Mouse (Mus musculus) heart, embryonic 16.5 days (tissue): ENCODE measurements around the gene Dagla. TPM values are rescaled to one million over a fixed set of nuclear protein-coding genes. Genes with fewer than 3 reads are reported as not detected.

ENCODE experiments used
- ATAC-seq: fragments of 200-750 bp; cut with Nextera tagmentation; replicated peaks from 2 replicates; pipeline ENCODE4 v1.8.0; 2017; ENCODE audit warnings: moderate number of reproducible peaks; ENCODE audit not compliant: insufficient read depth, low FRiP score; ENCODE audit errors: extremely low read depth
- H3K27ac ChIP-seq: fragments of 300-500 bp; sonication (generic); 2 replicates; pipeline ENCODE4 v1.5.1; 2014; ENCODE audit warnings: mild to moderate bottlenecking, low read length, control low read depth, moderate library complexity
- H3K27me3 ChIP-seq: fragments of 300-500 bp; sonication (generic); 2 replicates; pipeline ENCODE4 v1.6.1; 2014; ENCODE audit warnings: low read length, mixed read lengths; ENCODE audit not compliant: control insufficient read depth, insufficient read depth
- H3K36me3 ChIP-seq: fragments of 300-500 bp; sonication (generic); 2 replicates; pipeline ENCODE4 v1.6.1; 2014; ENCODE audit not compliant: control insufficient read depth, insufficient read depth
- H3K4me1 ChIP-seq: fragments of 300-500 bp; sonication (generic); 2 replicates; pipeline ENCODE4 v1.6.1; 2014; ENCODE audit warnings: low read length, mixed read lengths; ENCODE audit not compliant: control insufficient read depth, insufficient read depth
- H3K4me2 ChIP-seq: fragments of 300-500 bp; sonication (generic); 2 replicates; pipeline ENCODE4 v1.6.1; 2014; ENCODE audit warnings: low read depth, mild to moderate bottlenecking, control low read depth, low read length
- H3K4me3 ChIP-seq: fragments of 300-500 bp; sonication (generic); 2 replicates; pipeline ENCODE4 v1.5.1; 2014; ENCODE audit warnings: mild to moderate bottlenecking, control low read depth, low read length
- H3K9ac ChIP-seq: fragments of 300-500 bp; sonication (generic); 2 replicates; pipeline ENCODE4 v1.6.1; 2014; ENCODE audit warnings: low read length, control low read depth
- H3K9me3 ChIP-seq: fragments of 300-500 bp; sonication (generic); replicated peaks from 2 replicates; pipeline ENCODE4 v1.6.1; 2016; ENCODE audit warnings: low read length; ENCODE audit not compliant: control insufficient read depth
- WGBS: fragments of 180-500 bp; shearing (Covaris S2); extraction: QIAGEN DNeasy Blood & Tissue Kit; methylation state at CpG from one replicate; pipeline ENCODE4 v1.1.7; 2014; 5-methylcytosine and 5-hydroxymethylcytosine counted together
- polyA plus RNA-seq: library from polyadenylated mRNA; unstranded; fragments of >200 nt; fragmentation: Nextera tagmentation; extraction: Ambion mirVana; gene quantifications from 2 replicates; pipeline ENCODE4 v1.2.1, GENCODE M21; 2015

Dagla gene
- polyA plus RNA-seq, 1 experiment from 2014 or later = 0.92 TPM

- H3K27ac ChIP-seq = no peak overlapping the region
- H3K4me2 ChIP-seq = no peak overlapping the region
Measured at GRCm38 (mm10) chr19:10267057-10267456, 37.6 kb downstream of the Dagla start.

GRCm38 (mm10) chr19:10266196-10266850 is 38.4 kb downstream of the Dagla start:
- H3K27me3 ChIP-seq = peaks cover 16% of the 10 kb centered on the region; the same call in 1 of the 2 replicates
- H3K9me3 ChIP-seq = no peaks in the 10 kb centered on the region
- no peak overlapping the region for H3K4me2 ChIP-seq
- 15% methylated on average over 14 of the region's 14 CpGs for WGBS
- no peak overlapping the region for H3K9ac ChIP-seq
- H3K4me3 ChIP-seq = no peak overlapping the region
- no peaks in the 10 kb centered on the region for H3K36me3 ChIP-seq
- peaks cover 5% of the 10 kb centered on the region; the same call in 1 of the 2 replicates for H3K4me1 ChIP-seq
- no peak overlapping the region for H3K27ac ChIP-seq
- ATAC-seq = peak; percentile 69

More at GRCm38 (mm10) chr19:10267057-10267456, 37.6 kb downstream of the Dagla start:
- peaks cover 15% of the 10 kb centered on the region; the same call in 1 of the 2 replicates for H3K27me3 ChIP-seq
- H3K9me3 ChIP-seq = no peaks in the 10 kb centered on the region
- no peak overlapping the region for H3K9ac ChIP-seq
- no peak overlapping the region for H3K4me3 ChIP-seq
- H3K36me3 ChIP-seq = no peaks in the 10 kb centered on the region
- H3K4me1 ChIP-seq = peaks cover 5% of the 10 kb centered on the region; the same call in 1 of the 2 replicates
- ATAC-seq = no peak; the same call in 1 of the 2 replicates
- WGBS = 33% methylated on average over 15 of the region's 15 CpGs

DNA sequence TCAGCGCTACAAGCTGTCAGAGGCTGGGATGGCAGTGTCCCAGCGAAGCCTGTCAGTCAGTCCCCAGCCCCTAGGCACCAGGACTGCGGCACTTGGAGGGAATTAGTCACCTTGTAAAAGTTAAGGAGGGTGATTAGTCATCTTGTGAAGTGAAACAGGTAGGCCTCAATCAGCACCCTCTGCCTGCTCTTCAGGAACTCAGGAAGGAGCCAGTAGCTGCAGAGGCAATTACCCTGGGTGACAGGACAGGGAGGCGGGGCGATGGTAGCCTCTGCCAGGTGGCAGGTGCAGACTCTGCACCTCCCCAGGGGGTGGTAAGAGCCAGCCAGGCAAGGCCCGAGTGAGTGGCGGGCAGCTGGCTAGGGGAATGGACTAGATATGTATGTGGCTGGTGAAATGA is 43.3 kb downstream of the Dagla start:
- H3K27me3 ChIP-seq = peaks cover 16% of the 10 kb centered on the region; the same call in 1 of the 2 replicates
- WGBS = 69% methylated on average over 7 of the region's 7 CpGs

GRCm38 (mm10) chr19:10258279-10259011 is 46.2 kb downstream of the Dagla start:
- no peak overlapping the region for H3K4me3 ChIP-seq
- H3K27me3 ChIP-seq = peaks cover 11% of the 10 kb centered on the region; the same call in 1 of the 2 replicates
- no peak overlapping the region for H3K4me2 ChIP-seq
- no peaks in the 10 kb centered on the region for H3K4me1 ChIP-seq
- no peaks in the 10 kb centered on the region for H3K36me3 ChIP-seq
- no peak overlapping the region for H3K27ac ChIP-seq
- no peaks in the 10 kb centered on the region for H3K9me3 ChIP-seq
- 20% methylated on average over 6 of the region's 6 CpGs for WGBS
- ATAC-seq = peak; percentile 34
- H3K9ac ChIP-seq = no peak overlapping the region

More for the DNA sequence above, 43.3 kb downstream of the Dagla start:
- Histone ChIP-seq H3K4me3 (no peak overlapping the region), H3K4me1 (no peaks in the 10 kb centered on the region), H3K36me3 (no peaks in the 10 kb centered on the region), H3K9me3 (no peaks in the 10 kb centered on the region), H3K4me2 (no peak overlapping the region), H3K27ac (no peak overlapping the region), H3K9ac (no peak overlapping the region)
- ATAC-seq = no peak

DNA sequence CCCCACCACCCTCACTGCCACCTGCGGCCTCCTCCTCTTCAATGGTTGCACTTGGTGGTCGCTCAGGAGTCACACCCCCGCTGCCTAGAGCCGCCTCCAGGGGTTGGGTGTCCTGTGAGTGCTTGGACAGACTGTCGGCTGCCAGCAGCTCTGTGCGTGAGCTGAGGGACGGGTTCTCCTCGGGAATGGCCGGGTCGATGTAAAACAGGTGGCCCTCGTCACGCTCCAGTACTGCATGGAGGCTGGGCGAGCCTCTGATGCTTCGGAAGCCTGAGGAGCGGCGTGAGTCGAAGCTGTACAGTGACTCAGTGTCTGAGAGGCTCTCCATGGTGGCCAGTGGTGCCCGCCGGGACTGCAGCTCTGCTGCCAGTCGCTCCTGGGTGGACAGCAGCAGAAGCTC is 56.5 kb downstream of the Dagla start:
- 28% methylated on average over 20 of the region's 20 CpGs for WGBS
- H3K4me3 ChIP-seq = no peak overlapping the region
- peak; percentile 22; the same call in 1 of the 2 replicates for ATAC-seq

DNA sequence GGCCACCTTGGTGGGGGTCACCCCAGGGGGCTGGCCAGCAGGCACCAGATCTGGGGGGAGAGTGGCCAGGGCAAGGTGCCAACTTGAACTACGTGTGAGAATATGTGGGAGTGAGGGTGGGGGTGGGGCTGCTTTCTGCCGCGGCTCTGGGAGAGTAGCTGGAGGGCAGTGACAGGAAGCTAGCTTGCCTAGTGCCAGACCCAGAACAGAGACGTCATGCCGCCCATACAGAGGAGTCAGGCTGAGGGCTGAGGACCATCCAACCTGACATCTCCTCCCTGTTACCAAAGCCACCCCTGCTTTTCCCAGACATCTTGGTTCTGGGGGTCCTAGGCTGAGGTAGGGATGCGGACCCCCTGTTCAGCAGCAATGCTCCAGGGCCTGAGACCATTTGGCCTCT is 57.5 kb downstream of the Dagla start:
- no peaks in the 10 kb centered on the region for H3K27me3 ChIP-seq
- 17% methylated on average over 6 of the region's 6 CpGs for WGBS
- H3K4me1 ChIP-seq = peaks cover 9% of the 10 kb centered on the region; the same call in 1 of the 2 replicates
- no peaks in the 10 kb centered on the region for H3K9me3 ChIP-seq
- no peak for ATAC-seq
- H3K27ac ChIP-seq = no peak overlapping the region
- no peak overlapping the region for H3K4me2 ChIP-seq
- H3K4me3 ChIP-seq = no peak overlapping the region
- no peaks in the 10 kb centered on the region for H3K36me3 ChIP-seq
- no peak overlapping the region; the same call in 1 of the 2 replicates for H3K9ac ChIP-seq

More for the DNA sequence above, 56.5 kb downstream of the Dagla start:
- H3K9ac ChIP-seq = no peak overlapping the region
- H3K4me2 ChIP-seq = peak overlapping the region; percentile 3; the same call in 1 of the 2 replicates
- H3K36me3 ChIP-seq = no peaks in the 10 kb centered on the region
- H3K27ac ChIP-seq = no peak overlapping the region
- H3K9me3 ChIP-seq = no peaks in the 10 kb centered on the region
- no peaks in the 10 kb centered on the region for H3K27me3 ChIP-seq
- peaks cover 9% of the 10 kb centered on the region; the same call in 1 of the 2 replicates for H3K4me1 ChIP-seq

- H3K9ac ChIP-seq = no peak overlapping the region
- no peaks in the 10 kb centered on the region for H3K36me3 ChIP-seq
- peaks cover 5% of the 10 kb centered on the region; the same call in 1 of the 2 replicates for H3K27me3 ChIP-seq
- no peaks in the 10 kb centered on the region for H3K9me3 ChIP-seq
- WGBS = 14% methylated on average over 3 of the region's 3 CpGs
- H3K4me3 ChIP-seq = no peak overlapping the region
- peaks cover 9% of the 10 kb centered on the region; the same call in 1 of the 2 replicates for H3K4me1 ChIP-seq
- no peak overlapping the region for H3K4me2 ChIP-seq
- no peak overlapping the region for H3K27ac ChIP-seq
- ATAC-seq = no peak
Measured at GRCm38 (mm10) chr19:10244183-10244582, 60.5 kb downstream of the Dagla start.

GRCm38 (mm10) chr19:10242916-10243315 is 61.8 kb downstream of the Dagla start:
- H3K9ac ChIP-seq = no peak overlapping the region
- ATAC-seq = no peak
- no peaks in the 10 kb centered on the region for H3K9me3 ChIP-seq
- peaks cover 5% of the 10 kb centered on the region; the same call in 1 of the 2 replicates for H3K4me1 ChIP-seq
- H3K4me3 ChIP-seq = no peak overlapping the region
- H3K27ac ChIP-seq = no peak overlapping the region
- H3K4me2 ChIP-seq = no peak overlapping the region
- H3K36me3 ChIP-seq = no peaks in the 10 kb centered on the region
- H3K27me3 ChIP-seq = peaks cover 9% of the 10 kb centered on the region
- WGBS = 27% methylated on average over 8 of the region's 8 CpGs
